Mouse (Mus musculus) MEL-GATA-1-ER (cell line): ENCODE results near the gene B230217C12Rik.
"Not testable (repeated sequence)": the region's sequence is repeated elsewhere in the genome, so short reads cannot be mapped to it uniquely, and the experiment has no call there.

ENCODE experiments used
- DNase-seq: peaks from one replicate; pipeline ENCODE4 v3.0.0-alpha.2; 2012; ENCODE audit warnings: low read depth; ENCODE audit errors: extremely low read depth

B230217C12Rik gene

GRCm38 (mm10) chr11:97865421-97865820 is 24.8 kb downstream of the B230217C12Rik start:
- DNase-seq: no peak

DNA sequence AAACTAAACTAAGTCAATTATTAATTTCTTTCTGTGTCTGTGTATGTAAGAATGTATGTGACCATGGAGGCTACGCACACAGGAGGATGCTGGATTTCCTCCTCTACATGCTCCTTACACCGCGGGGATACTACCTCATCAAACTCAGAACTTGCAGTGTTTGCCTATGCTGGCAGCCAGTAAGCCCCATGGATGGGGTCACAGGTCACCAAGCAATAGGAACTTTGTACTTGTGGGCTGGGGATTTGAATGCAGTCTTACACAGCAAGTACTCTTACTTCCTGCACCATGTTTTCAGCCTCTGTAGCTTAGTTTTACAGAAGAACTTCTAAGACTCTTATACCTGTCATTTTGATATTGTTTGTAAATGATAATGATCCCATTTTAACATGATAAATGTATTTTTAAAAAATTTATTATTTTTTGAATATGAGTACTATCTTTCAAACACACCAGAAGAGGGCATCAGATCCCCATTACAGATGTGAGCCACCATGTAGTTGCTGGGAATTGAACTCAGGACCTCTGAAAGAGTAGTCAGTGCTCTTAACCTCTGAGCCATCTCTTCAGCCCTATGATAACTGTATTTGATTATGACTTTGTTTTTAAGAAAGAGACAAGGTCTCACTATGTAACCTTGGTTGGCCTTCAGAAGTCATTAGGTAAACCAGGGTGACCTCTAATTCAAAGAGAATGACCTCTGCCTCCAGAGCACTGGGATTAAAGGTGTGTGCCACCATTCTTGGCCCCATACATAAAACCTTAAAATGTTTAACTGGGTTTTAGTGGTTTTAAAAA is 25.7 kb downstream of the B230217C12Rik start:
- no peak for DNase-seq

DNA sequence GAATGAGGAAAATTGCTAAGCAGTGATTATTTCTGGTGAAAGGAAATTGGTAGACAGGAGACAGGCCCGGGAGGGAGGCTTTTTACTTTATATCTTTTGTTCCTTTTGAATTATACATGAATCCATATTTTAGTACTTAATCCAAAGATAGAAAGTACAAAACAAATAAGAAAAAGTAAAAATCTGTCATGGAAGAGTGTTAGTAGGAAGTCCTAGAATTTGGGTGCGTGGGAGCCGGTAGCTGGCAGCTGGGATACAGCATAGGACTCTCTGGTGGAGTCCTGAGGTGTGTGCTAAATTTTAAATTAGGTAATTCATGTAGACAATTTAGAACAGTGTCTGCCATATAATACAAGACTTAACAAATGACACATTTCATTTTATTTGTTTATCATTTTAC is 27.0 kb downstream of the B230217C12Rik start:
- DNase-seq: no peak

DNA sequence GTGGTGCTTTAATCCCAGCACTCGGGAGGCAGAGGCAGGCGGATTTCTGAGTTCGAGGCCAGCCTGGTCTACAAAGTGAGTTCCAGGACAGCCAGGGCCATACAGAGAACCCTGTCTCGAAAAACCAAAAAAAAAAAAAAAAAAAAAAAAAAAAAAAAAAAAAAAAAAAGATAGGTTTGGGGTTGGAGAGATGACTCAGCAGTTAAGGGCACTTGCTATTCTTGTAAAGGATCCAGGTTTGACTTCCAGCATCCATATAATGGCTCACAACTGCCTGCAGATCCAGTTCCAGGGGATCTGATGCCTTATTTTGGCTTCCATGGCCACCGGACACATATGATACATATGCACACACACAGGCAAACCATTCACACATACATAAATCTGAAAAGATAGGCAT is 31.8 kb downstream of the B230217C12Rik start:
- DNase-seq: not testable (repeated sequence)

- no peak for DNase-seq
These were observed 33.8 kb downstream of the B230217C12Rik start for GRCm38 (mm10) chr11:97874396-97874795.

- DNase-seq: no peak
These were observed 36.8 kb downstream of the B230217C12Rik start for GRCm38 (mm10) chr11:97877341-97877740.

GRCm38 (mm10) chr11:97880362-97880761 is 39.8 kb downstream of the B230217C12Rik start:
- DNase-seq: no peak

- DNase-seq: peak; percentile 36
These were observed 43.0 kb downstream of the B230217C12Rik start for GRCm38 (mm10) chr11:97883542-97883917.

- peak; percentile 89 for DNase-seq
These were observed 43.5 kb downstream of the B230217C12Rik start, which contains the start of gene Fbxo47 for GRCm38 (mm10) chr11:97883918-97884600. TSS of gene Fbxo47 (minus strand) at chr11:97884154.

DNA sequence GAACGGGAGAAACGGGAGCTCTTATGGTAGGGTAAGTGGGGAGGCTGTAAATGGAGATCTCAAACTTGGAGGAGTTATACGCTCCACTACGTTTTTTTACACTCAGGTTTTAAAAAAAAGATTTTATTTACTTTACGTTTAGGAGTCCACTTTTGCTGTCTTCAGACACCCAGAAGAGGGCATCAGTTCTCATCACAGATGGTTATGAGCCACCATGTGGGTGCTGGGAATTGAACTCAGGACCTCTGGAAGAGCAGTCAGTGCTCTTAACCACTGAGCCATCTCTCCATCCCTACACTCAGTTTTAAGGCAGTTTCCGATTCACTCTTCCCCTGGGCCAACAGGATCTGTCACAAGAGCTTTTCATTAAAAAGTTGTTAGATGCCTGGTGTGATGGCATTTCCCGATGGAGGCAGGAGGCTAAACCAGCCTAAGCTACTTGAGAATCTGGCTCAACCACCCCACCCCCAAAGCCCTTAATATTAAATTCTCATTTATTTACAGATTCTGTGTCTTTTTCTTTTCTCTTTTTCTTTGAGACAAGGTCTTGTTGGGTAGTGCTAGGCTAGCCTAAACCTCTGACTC is 44.1 kb downstream of the B230217C12Rik start:
- no peak for DNase-seq

- no peak for DNase-seq
These were observed 44.8 kb downstream of the B230217C12Rik start for GRCm38 (mm10) chr11:97885296-97885915.

DNA sequence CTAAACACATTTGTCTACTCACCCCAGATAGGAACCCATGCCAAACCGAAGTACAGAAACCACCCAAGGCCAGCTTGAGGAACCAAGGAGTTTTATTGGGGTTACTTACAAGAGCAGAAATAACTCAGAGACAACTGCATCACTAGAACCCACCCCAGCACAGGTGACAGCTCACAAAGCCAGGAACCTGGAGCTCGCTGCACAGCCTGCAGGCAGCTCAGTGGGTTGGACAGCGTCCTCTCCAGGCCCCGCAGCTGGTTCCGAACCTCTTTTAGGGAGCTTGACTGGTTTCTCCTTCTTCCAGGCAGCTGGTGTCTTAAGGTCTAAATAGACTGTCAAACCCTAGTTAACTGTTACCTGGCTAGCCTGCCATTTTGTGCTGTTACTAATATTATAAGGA is 51.2 kb downstream of the B230217C12Rik start:
- no peak for DNase-seq
